Mouse (Mus musculus): Measurements from ENCODE around the gene Gm44790.

GRCm38 (mm10) chr6:86388461-86388860 is 38.0 kb upstream of the Gm44790 start:
- TF ChIP-seq POLR2A (IDR thresholded peaks at IDR 0.05; ENCODE audit: insufficient read depth, low read length) (no peak), CTCF (IDR thresholded peaks at IDR 0.05; ENCODE audit: low read depth, low read length) (no peak), EP300 (IDR thresholded peaks at IDR 0.05; ENCODE audit: insufficient read depth, low read depth, low read length) (no peak)

Measured in ES-Bruce4 (cell line).